Mouse (Mus musculus): Measurements from ENCODE around the gene Celf6. TPM values are rescaled to one million over a fixed set of nuclear protein-coding genes. Genes with fewer than 3 reads are reported as not detected.

Gene Celf6
- not detected for total RNA-seq (2021)
- long read RNA-seq, experiment 1: 0 reads
- long read RNA-seq, experiment 2: 0 reads

DNA sequence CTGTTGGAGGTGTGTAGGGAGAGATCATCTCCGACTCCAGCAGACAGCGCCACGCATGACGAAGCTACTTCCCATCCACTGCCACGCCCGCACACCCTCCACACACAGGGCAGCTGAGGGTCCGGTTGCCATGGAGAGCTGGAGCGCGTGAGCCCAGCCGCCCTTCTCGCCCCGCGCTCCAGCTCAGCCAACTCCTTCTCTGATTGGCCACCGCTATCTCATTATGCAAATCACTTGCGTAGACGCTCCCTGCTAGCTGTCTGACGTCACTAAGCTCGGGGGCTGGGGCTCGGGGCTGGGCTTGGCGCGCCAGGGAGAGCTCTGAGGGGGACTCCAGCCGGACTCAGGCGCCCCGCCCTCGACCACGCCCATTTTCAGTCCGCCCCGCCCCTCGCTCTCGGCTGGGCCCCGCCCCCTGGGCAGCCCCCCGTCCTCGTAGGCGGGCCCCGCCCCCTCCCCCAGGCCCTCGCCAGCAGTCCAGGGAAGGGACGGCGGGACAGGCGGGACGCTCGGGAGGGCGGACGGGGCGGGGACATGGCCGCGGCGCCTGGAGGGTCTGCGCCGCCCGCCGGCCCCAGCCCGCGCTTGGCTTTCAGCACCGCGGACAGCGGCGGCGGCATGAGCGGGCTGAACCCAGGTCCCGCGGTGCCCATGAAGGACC, at the start of gene Celf6:
Gene Celf6 (plus strand): TSS at position 74 of the 661 bp plus-strand sequence.
- DNase-seq: peak; percentile 43 to 61
- intact Hi-C loops (cut with DNase I): no loop called here

GRCm38 (mm10) chr9:59528274-59528673, 49.4 kb upstream of the Celf6 start:
- intact Hi-C loops (cut with DNase I): no loop called here
- no peak for DNase-seq

- intact Hi-C loops (cut with DNase I): no loop called here
- no peak for DNase-seq
These were observed 46.1 kb upstream of the Celf6 start for GRCm38 (mm10) chr9:59531645-59532044.

DNA sequence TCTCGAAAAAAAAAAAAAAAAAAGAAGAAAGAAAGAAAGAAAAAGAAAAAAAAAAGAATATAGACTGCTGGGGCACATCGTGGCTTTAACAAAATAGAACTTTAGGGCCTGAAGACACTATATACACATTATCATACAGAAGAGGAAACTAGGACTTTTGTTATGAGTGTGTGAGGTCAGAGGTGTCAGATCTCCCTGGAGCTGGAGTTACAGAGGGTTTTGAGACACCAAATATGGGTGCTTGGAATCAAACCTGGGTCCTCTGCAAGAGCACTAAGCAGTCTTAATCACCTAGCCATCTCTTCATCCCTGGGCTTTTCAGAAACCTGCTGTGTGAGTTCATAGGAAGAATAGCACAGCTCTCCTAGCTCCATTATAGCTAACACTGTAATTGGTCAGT, 44.3 kb upstream of the Celf6 start:
- DNase-seq: no peak
- intact Hi-C loops (cut with DNase I): no loop called here

- intact Hi-C loops (cut with DNase I): no loop called here
- peak; percentile 47 to 63 for DNase-seq
These were observed 43.8 kb upstream of the Celf6 start for GRCm38 (mm10) chr9:59533889-59534288.

GRCm38 (mm10) chr9:59537651-59538050, 40.1 kb upstream of the Celf6 start:
- peak in 1 of 2 experiments; percentile 18 for DNase-seq
- intact Hi-C loops (cut with DNase I): no loop called here

DNA sequence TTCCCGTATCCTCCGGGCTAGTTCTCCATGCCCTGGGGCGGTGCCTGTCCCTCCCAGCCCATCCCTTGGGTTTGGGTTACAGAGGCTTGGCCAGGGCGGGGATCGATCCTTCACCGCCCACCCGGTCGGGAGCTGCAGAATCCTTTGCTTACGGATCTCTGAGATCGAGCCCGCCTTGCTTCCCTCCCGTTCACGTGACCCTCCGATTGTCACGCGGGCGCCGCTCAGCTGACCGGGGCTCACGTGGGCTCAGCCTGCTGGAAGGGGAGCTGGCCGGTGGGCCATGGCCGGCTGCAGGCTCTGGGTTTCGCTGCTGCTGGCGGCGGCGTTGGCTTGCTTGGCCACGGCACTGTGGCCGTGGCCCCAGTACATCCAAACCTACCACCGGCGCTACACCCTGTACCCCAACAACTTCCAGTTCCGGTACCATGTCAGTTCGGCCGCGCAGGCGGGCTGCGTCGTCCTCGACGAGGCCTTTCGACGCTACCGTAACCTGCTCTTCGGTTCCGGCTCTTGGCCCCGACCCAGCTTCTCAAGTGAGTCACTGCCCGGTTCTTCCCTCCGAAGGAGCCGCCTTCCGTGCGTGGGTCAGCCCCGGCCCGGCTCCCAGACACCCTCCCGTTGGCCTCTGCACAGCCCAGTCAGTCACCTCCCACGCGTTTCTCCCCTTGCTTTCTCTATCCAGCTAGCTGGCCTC, 38.1 kb upstream of the Celf6 start, which contains the start of the genes Hexa and Tmem202:
Gene Hexa (plus strand): TSS at position 100 of the 697 bp plus-strand sequence.
Gene Tmem202 (minus strand): TSS at position 407 of the 697 bp plus-strand sequence.
- DNase-seq: peak; percentile 73 to 76
- intact Hi-C loops (cut with DNase I): no loop called here

GRCm38 (mm10) chr9:59541617-59542016, 36.1 kb upstream of the Celf6 start:
- intact Hi-C loops (cut with DNase I): no loop called here
- no peak for DNase-seq

GRCm38 (mm10) chr9:59542766-59543324, 34.9 kb upstream of the Celf6 start:
- no peak for DNase-seq
- intact Hi-C loops (cut with DNase I): no loop called here

- intact Hi-C loops (cut with DNase I): no loop called here
- DNase-seq: no peak
These were observed 33.0 kb upstream of the Celf6 start for GRCm38 (mm10) chr9:59544739-59545138.

- intact Hi-C loops (cut with DNase I): no loop called here
- DNase-seq: no peak
These were observed 29.8 kb upstream of the Celf6 start for GRCm38 (mm10) chr9:59547869-59548268.

DNA sequence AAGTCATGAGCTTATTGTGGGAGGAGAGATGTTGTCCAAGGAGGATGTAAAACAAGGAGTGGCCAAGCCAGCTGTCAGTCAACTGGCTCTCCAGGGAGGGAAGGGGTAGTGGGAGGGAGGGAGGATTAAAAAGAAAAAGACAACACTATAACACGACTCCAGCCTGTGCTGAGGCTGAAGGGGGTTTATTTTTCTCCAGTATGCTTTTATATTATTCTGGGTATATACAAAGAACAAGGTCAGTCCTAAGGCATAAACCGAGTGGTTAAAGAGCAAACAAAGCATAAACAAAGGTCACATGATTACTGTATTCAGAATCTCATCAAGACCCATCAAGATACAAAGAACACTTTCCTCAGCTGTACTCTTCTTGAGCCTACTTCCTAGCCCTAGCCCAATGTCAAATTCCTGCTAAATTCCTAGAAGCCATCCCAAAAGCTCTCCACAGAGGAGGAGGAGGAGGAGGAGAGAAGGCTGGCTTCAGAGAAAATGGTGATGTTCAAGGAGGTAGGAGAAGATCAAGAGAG, 28.7 kb upstream of the Celf6 start:
- intact Hi-C loops (cut with DNase I): no loop called here
- DNase-seq: no peak

- intact Hi-C loops (cut with DNase I): no loop called here
These were observed 27.6 kb upstream of the Celf6 start for GRCm38 (mm10) chr9:59550077-59550476.

DNA sequence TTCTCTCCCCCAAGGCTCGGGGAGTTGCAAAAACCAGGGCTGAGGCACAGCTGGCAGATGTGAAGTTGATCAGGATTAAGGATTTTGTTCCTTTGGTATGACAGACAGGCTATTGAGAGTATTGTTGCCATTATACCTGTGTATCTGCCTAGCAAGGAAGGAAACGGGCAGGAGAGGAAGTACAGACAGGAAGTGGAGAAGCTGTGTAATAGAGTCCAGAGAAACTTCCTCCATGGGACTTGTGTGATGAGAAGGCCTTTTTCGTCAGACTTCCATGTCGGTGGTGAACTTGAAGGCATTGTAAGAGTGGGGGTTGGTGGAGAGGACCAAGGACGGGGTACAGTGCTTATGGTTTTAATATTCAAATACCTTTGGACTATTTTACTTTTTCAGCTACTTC, 26.7 kb upstream of the Celf6 start:
- no peak for DNase-seq
- intact Hi-C loops (cut with DNase I): no loop called here

More at GRCm38 (mm10) chr9:59550077-59550476, 27.6 kb upstream of the Celf6 start:
- no peak for DNase-seq

DNA sequence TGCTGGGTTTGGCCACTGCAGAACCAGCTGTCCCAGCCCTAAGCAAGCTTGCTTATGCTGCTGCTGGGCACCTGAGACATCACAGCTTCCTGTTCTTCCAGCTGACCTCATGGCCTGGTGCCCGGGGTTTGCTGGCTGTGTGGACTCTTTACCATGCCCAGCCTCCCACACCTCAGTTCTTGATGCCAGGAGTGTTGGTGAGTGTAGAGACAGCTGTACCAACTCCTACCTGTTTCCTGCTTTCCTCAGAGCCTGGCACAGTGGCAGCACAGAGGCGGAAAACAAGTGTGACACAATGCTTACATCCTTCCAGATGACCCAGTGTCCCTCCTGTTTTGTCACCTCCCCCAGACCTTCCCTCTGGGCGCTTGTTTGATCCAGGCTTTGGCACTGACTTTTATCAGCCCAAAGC, 26.1 kb upstream of the Celf6 start:
- intact Hi-C loops (cut with DNase I): no loop called here
- DNase-seq: peak; percentile 36 to 45

- intact Hi-C loops (cut with DNase I): no loop called here
- DNase-seq: no peak
These were observed 25.1 kb upstream of the Celf6 start for GRCm38 (mm10) chr9:59552610-59553009.

DNA sequence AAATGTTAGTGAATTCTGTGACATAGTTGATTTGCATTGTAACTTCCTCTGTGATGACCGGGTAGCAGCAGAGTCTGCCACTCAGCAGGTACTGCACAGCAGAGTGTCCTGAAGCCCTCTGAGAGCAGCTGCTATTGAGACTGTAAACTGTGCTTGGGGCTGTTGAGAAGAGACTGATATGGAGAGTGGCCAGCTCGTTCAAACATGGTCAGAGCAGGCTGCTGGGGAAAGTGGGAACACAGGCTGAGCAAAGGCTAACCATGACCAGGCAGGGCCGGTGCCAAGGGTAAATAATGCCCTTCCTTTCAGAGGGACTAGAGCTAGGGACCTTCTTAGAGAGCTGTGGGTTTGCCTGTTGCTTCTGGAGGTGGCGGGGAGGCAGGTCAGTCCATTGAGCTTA, 24.0 kb upstream of the Celf6 start:
- intact Hi-C loops (cut with DNase I): no loop called here
- no peak for DNase-seq

GRCm38 (mm10) chr9:59565600-59565999, 12.1 kb upstream of the Celf6 start:
- peak; percentile 78 to 80 for DNase-seq
- intact Hi-C loops (cut with DNase I): loop anchor here (2.0 to 10.0 kb wide), 3 partner anchors 78 to 571 kb away; partner anchors contain the start of gene Arih1

- DNase-seq: peak; percentile 31 to 35
- intact Hi-C loops (cut with DNase I): loop anchor here (2.0 to 10.0 kb wide), 3 partner anchors 18 to 572 kb away; partner anchors contain the start of gene Arih1
These were observed 10.6 kb upstream of the Celf6 start for GRCm38 (mm10) chr9:59567111-59567510.

DNA sequence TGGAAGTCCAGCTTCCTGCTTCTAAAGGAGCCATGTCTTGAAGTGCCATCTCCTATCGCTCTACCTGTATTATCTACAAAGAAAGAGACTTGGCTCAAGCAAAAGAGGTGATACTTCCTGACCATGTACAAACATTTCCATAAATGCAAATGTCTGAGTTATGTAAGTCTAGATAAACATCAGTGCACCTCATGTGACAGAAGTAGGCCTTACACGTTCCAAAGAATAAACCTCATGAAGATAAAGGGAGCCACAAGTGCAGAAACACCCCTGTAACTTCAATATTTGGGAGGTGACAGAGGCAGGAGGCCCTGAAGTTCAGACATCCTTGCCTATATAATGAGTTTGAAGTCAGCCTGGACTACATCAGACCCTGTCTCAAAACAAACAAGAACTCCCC, 5.9 kb upstream of the Celf6 start:
- intact Hi-C loops (cut with DNase I): no loop called here

DNA sequence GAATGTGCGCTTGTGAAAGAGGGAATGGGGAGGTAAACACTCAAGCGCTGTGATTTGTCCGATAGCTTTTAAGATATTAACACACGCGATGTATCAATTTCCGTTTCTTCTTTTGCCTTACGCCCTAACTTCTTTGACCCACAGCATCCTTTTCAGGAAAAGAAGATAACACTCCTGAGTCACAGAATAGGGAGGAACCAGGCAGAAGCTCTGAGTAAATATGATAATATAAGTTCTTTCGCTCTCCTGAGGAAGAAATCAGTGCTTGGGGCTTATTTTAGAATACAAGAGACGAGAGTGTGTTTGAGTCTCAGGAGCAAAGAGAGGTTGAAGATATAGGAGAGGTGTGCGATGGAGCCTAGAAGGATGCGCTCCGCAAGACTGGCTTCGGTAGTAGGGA, 316 bp upstream of the Celf6 start:
- intact Hi-C loops (cut with DNase I): no loop called here

More for the DNA sequence above, 5.9 kb upstream of the Celf6 start:
- DNase-seq: no peak

More for the DNA sequence above, 316 bp upstream of the Celf6 start:
- no peak for DNase-seq

Measured in gastrocnemius, postnatal 36 days (tissue).